In genomic region chr2:121009071-121009677, GRCm38 (mm10) we compare ENCODE assay signal across 8 mouse cellular contexts. TPM values are rescaled to one million over a fixed set of nuclear protein-coding genes. Genes with fewer than 3 reads are reported as not detected.
DNase-seq lines count a peak whose midpoint lies in the region; ATAC-seq and TF ChIP-seq lines count a peak whose summit lies in the region.

No protein-coding gene starts in this region.

- WGBS in forebrain, embryonic 11.5 days: 31% methylated on average over 5 of the region's 5 CpGs
- 27% methylated on average over 5 of the region's 5 CpGs for WGBS in liver, embryonic 11.5 days

- DNase-seq in gastrocnemius, adult 2 months: no peak
- DNase-seq in gastrocnemius, postnatal 14 days: no peak
- peak; percentile 83 for DNase-seq in A20 (ENCODE audit: low read depth, low spot score)
- no peak for DNase-seq in forebrain, embryonic 11.5 days (ENCODE audit: low spot score)
- no peak for DNase-seq in liver, embryonic 11.5 days (ENCODE audit: low spot score)
- DNase-seq in adrenal gland, adult 8-10 months: no peak
- DNase-seq in left cerebral cortex, adult 8-10 months (ENCODE audit: low spot score in 2 of 2): no peak
- DNase-seq in adrenal gland, postnatal 14 days: no peak

- peak overlapping the region; percentile 79 for H3K4me3 ChIP-seq in gastrocnemius, adult 2 months
- H3K4me3 ChIP-seq in forebrain, embryonic 11.5 days (ENCODE audit: low read depth, low read length): peak overlapping the region; percentile 68
- peak overlapping the region; percentile 81 for H3K4me3 ChIP-seq in liver, embryonic 11.5 days (ENCODE audit: low read depth, low read length)

- H3K36me3 ChIP-seq in forebrain, embryonic 11.5 days (ENCODE audit: control insufficient read depth, insufficient read depth, low read length): no peaks in the 10 kb centered on the region
- peaks cover 2% of the 10 kb centered on the region; the same call in 1 of the 2 replicates for H3K36me3 ChIP-seq in liver, embryonic 11.5 days (ENCODE audit: control insufficient read depth, insufficient read depth, low read length)

- peak overlapping the region; percentile 80 for H3K4me2 ChIP-seq in forebrain, embryonic 11.5 days (ENCODE audit: low read depth, low read length, severe bottlenecking)
- H3K4me2 ChIP-seq in liver, embryonic 11.5 days: peak overlapping the region; percentile 78

- no peaks in the 10 kb centered on the region for H3K27me3 ChIP-seq in forebrain, embryonic 11.5 days (ENCODE audit: control insufficient read depth, insufficient read depth, low read length)
- H3K27me3 ChIP-seq in liver, embryonic 11.5 days (replicated peaks; ENCODE audit: control insufficient read depth, insufficient read depth, low read length): no peaks in the 10 kb centered on the region

- peak overlapping the region; percentile 66 for H3K9ac ChIP-seq in forebrain, embryonic 11.5 days (ENCODE audit: low read length)
- peak overlapping the region; percentile 69 for H3K9ac ChIP-seq in liver, embryonic 11.5 days (ENCODE audit: low read depth, low read length)

- H3K4me1 ChIP-seq in forebrain, embryonic 11.5 days (replicated peaks; ENCODE audit: control insufficient read depth, insufficient read depth, low read length): peaks cover 2% of the 10 kb centered on the region; the same call in 1 of the 2 replicates
- peaks cover 5% of the 10 kb centered on the region; the same call in 1 of the 2 replicates for H3K4me1 ChIP-seq in liver, embryonic 11.5 days (replicated peaks; ENCODE audit: control insufficient read depth, insufficient read depth, low read length)

- peak overlapping the region; percentile 85 for H3K27ac ChIP-seq in gastrocnemius, adult 2 months
- no peak overlapping the region for H3K27ac ChIP-seq in forebrain, embryonic 11.5 days (ENCODE audit: low read depth, low read length)
- no peak overlapping the region for H3K27ac ChIP-seq in liver, embryonic 11.5 days (ENCODE audit: low read depth, low read length)

- no peaks in the 10 kb centered on the region for H3K9me3 ChIP-seq in forebrain, embryonic 11.5 days (ENCODE audit: control insufficient read depth, low read length)
- H3K9me3 ChIP-seq in liver, embryonic 11.5 days (ENCODE audit: control insufficient read depth, low read length): no peaks in the 10 kb centered on the region

- ATAC-seq in forebrain, embryonic 11.5 days (replicated peaks; ENCODE audit: low FRiP score): no peak
- ATAC-seq in liver, embryonic 11.5 days (replicated peaks; ENCODE audit: low FRiP score): no peak

- intact Hi-C loops in gastrocnemius, adult 2 months (cut with DNase I): no loop called here
- intact Hi-C loops in gastrocnemius, postnatal 14 days (cut with DNase I; ENCODE audit: low total_unique reads): no loop called here

- no peak for TF ChIP-seq CTCF in gastrocnemius, adult 2 months (IDR thresholded peaks at IDR 0.05)

RNA-seq across cellular contexts. Expression of gene Ccndbp1, which starts 1.0 kb away (rescaled TPM):
- 10 to 100 TPM; 20.9 to 21.1 TPM for total RNA-seq in gastrocnemius, adult 2 months (2021)
- 10 to 100 TPM; 15.0 to 16.5 TPM for total RNA-seq in gastrocnemius, postnatal 14 days (2021)
- polyA plus RNA-seq in forebrain, embryonic 11.5 days (2014; fragmentation: Nextera tagmentation; extraction: Ambion mirVana): 37.0 and 43.3 TPM in 2 replicates
- 42.6 and 45.0 TPM in 2 replicates for polyA plus RNA-seq in liver, embryonic 11.5 days (2014; fragmentation: Nextera tagmentation; extraction: Ambion mirVana)
- total RNA-seq in adrenal gland, adult 8-10 months (2022): 10 to 100 TPM; 51.5 to 62.7 (median 55.9) TPM
- total RNA-seq in left cerebral cortex, adult 8-10 months (2022): 10 to 100 TPM; 56.9 to 60.5 (median 59.9) TPM
- 39.3 and 48.9 TPM in 2 replicates for total RNA-seq in adrenal gland, postnatal 14 days (2021)

RNA-seq across cellular contexts. Expression of gene Epb42, which starts 27.7 kb away (rescaled TPM):
- total RNA-seq in gastrocnemius, adult 2 months (2021): not detected
- total RNA-seq in gastrocnemius, postnatal 14 days (2021): not detected
- 7.6 and 8.4 TPM in 2 replicates for polyA plus RNA-seq in forebrain, embryonic 11.5 days (2014; fragmentation: Nextera tagmentation; extraction: Ambion mirVana)
- polyA plus RNA-seq in liver, embryonic 11.5 days (2014; fragmentation: Nextera tagmentation; extraction: Ambion mirVana): 61.3 and 70.2 TPM in 2 replicates
- under 1 TPM in 1 of 4 experiments, not detected in 3; 0.58 TPM for total RNA-seq in adrenal gland, adult 8-10 months (2022)
- total RNA-seq in left cerebral cortex, adult 8-10 months (2022): not detected
- total RNA-seq in adrenal gland, postnatal 14 days (2021): 2.0 and 10.3 TPM in 2 replicates

RNA-seq across cellular contexts. Expression of gene Tmem62, which starts 32.4 kb away (rescaled TPM):
- 1 to 10 TPM; 3.0 to 3.3 TPM for total RNA-seq in gastrocnemius, adult 2 months (2021)
- 1 to 10 TPM; 2.2 to 3.0 TPM for total RNA-seq in gastrocnemius, postnatal 14 days (2021)
- polyA plus RNA-seq in forebrain, embryonic 11.5 days (2014; fragmentation: Nextera tagmentation; extraction: Ambion mirVana): 3.4 and 4.9 TPM in 2 replicates
- polyA plus RNA-seq in liver, embryonic 11.5 days (2014; fragmentation: Nextera tagmentation; extraction: Ambion mirVana): 3.0 and 3.7 TPM in 2 replicates
- total RNA-seq in adrenal gland, adult 8-10 months (2022): 10 to 100 TPM in 3 of 4 experiments, 1 to 10 TPM in 1; 9.7 to 25.4 (median 21.2) TPM
- total RNA-seq in left cerebral cortex, adult 8-10 months (2022): 10 to 100 TPM; 22.7 to 30.4 (median 25.3) TPM
- 8.1 and 11.2 TPM in 2 replicates for total RNA-seq in adrenal gland, postnatal 14 days (2021)

RNA-seq across cellular contexts. Expression of gene Ubr1, which starts 38.7 kb away (rescaled TPM):
- total RNA-seq in gastrocnemius, adult 2 months (2021): 10 to 100 TPM; 28.5 to 29.9 TPM
- 10 to 100 TPM; 18.5 to 20.0 TPM for total RNA-seq in gastrocnemius, postnatal 14 days (2021)
- 25.1 TPM in 2 replicates for polyA plus RNA-seq in forebrain, embryonic 11.5 days (2014; fragmentation: Nextera tagmentation; extraction: Ambion mirVana)
- 22.3 and 23.4 TPM in 2 replicates for polyA plus RNA-seq in liver, embryonic 11.5 days (2014; fragmentation: Nextera tagmentation; extraction: Ambion mirVana)
- total RNA-seq in adrenal gland, adult 8-10 months (2022): 10 to 100 TPM; 32.3 to 48.7 (median 42.6) TPM
- total RNA-seq in left cerebral cortex, adult 8-10 months (2022): 10 to 100 TPM; 40.6 to 46.5 (median 44.4) TPM
- 32.0 and 35.0 TPM in 2 replicates for total RNA-seq in adrenal gland, postnatal 14 days (2021)
